Comparison of ENCODE assay signal across 8 mouse cellular contexts in genomic region chr19:24300994-24301767, GRCm38 (mm10). TPM values are rescaled to one million over a fixed set of nuclear protein-coding genes. Genes with fewer than 3 reads are reported as not detected.
A peak's percentile ranks its signal among the peaks of the same experiment; 100 is the strongest.
DNase-seq lines count a peak whose midpoint lies in the region; ATAC-seq and TF ChIP-seq lines count a peak whose summit lies in the region.

No protein-coding gene starts in this region.

- H3K9me3 ChIP-seq in heart, embryonic 14.5 days (ENCODE audit: control insufficient read depth, low read length), result no peaks in the 10 kb centered on the region
- H3K9me3 ChIP-seq in liver, embryonic 15.5 days (replicated peaks), result no peaks in the 10 kb centered on the region
- H3K9me3 ChIP-seq in stomach, embryonic 14.5 days (ENCODE audit: control insufficient read depth, low read depth, low read length), result no peaks in the 10 kb centered on the region

- H3K27me3 ChIP-seq in heart, embryonic 14.5 days (ENCODE audit: control insufficient read depth, insufficient read depth, low read length), result no peaks in the 10 kb centered on the region
- no peaks in the 10 kb centered on the region for H3K27me3 ChIP-seq in liver, embryonic 15.5 days
- H3K27me3 ChIP-seq in stomach, embryonic 14.5 days (ENCODE audit: control insufficient read depth, insufficient read depth, low read length), result no peaks in the 10 kb centered on the region

- H3K27ac ChIP-seq in bone marrow macrophage, adult 2 months (ENCODE audit: insufficient read depth, low read depth, low read length), result no peak overlapping the region
- H3K27ac ChIP-seq in heart, embryonic 14.5 days (replicated peaks in 1 of 2; ENCODE audit: control insufficient read depth in 1 of 2, insufficient read depth in 1 of 2, low read depth in 2 of 2, low read length in 2 of 2), result no peak overlapping the region
- no peak overlapping the region for H3K27ac ChIP-seq in liver, embryonic 15.5 days (replicated peaks)
- no peak overlapping the region for H3K27ac ChIP-seq in stomach, embryonic 14.5 days (ENCODE audit: low read length)

- H3K36me3 ChIP-seq in heart, embryonic 14.5 days (ENCODE audit: control insufficient read depth, insufficient read depth, low read length), result 0 out of 2 replicates have a peak, but pooled peaks cover 10% of the 10 kb centered on the region
- H3K36me3 ChIP-seq in liver, embryonic 15.5 days (replicated peaks), result no peaks in the 10 kb centered on the region
- H3K36me3 ChIP-seq in stomach, embryonic 14.5 days (ENCODE audit: control insufficient read depth, insufficient read depth, low read length), result no peaks in the 10 kb centered on the region

- H3K4me2 ChIP-seq in heart, embryonic 14.5 days (ENCODE audit: low read length), result peak overlapping the region; percentile 60
- H3K4me2 ChIP-seq in liver, embryonic 15.5 days, result peak overlapping the region; percentile 51
- peak overlapping the region; percentile 38 for H3K4me2 ChIP-seq in stomach, embryonic 14.5 days (replicated peaks; ENCODE audit: low read depth, low read length)

- ATAC-seq in erythroblast, adult 5-6 weeks (replicated peaks; ENCODE audit: low FRiP score, poor library complexity, severe bottlenecking), result peak; percentile 80
- ATAC-seq in heart, embryonic 14.5 days (ENCODE audit: insufficient number of reproducible peaks, insufficient read depth, low FRiP score, low read depth), result peak; percentile 63
- peak; percentile 18 for ATAC-seq in liver, embryonic 15.5 days (ENCODE audit: insufficient read depth)
- ATAC-seq in stomach, embryonic 14.5 days (ENCODE audit: insufficient number of reproducible peaks, insufficient read depth, low FRiP score, low read depth), result peak; percentile 84

- WGBS in heart, embryonic 14.5 days, result 4% methylated on average over 9 of the region's 9 CpGs
- 15% methylated on average over 9 of the region's 9 CpGs for WGBS in liver, embryonic 15.5 days (ENCODE audit: insufficient replicate concordance)
- 6% methylated on average over 9 of the region's 9 CpGs for WGBS in stomach, embryonic 14.5 days

- peak; percentile 96 for TF ChIP-seq CTCF in bone marrow macrophage, adult 2 months (IDR thresholded peaks at IDR 0.05; ENCODE audit: low read depth, low read length)

- no peak for TF ChIP-seq POLR2A in bone marrow macrophage, adult 2 months (IDR thresholded peaks at IDR 0.05; ENCODE audit: borderline replicate concordance, low read depth, low read length)

- H3K4me1 ChIP-seq in bone marrow macrophage, adult 2 months (ENCODE audit: control insufficient read depth, insufficient read depth, low read length), result no peaks in the 10 kb centered on the region
- H3K4me1 ChIP-seq in heart, embryonic 14.5 days (ENCODE audit: control insufficient read depth in 2 of 2, insufficient read depth in 2 of 2, low read length in 2 of 2), result peaks cover 3 to 5% of the 10 kb centered on the region in 2 experiments; a peak in 2 of 4 replicates
- no peaks in the 10 kb centered on the region for H3K4me1 ChIP-seq in liver, embryonic 15.5 days (replicated peaks)
- H3K4me1 ChIP-seq in stomach, embryonic 14.5 days (ENCODE audit: control insufficient read depth, insufficient read depth, low read length), result no peaks in the 10 kb centered on the region

- DNase-seq in CD8-positive naive resting alpha-beta T cell, adult 2 months (ENCODE audit: low read depth in 2 of 2, low spot score in 2 of 2), result peak; percentile 54 to 68
- DNase-seq in kidney, postnatal 10 days, result peak; percentile 83
- peak; percentile 84 for DNase-seq in neural tube, embryonic 10.5 days (ENCODE audit: extremely low spot score, low spot score)

- peak overlapping the region; percentile 34 for H3K4me3 ChIP-seq in bone marrow macrophage, adult 2 months (ENCODE audit: insufficient read depth, low read length)
- peak overlapping the region; percentile 32 to 52 for H3K4me3 ChIP-seq in heart, embryonic 14.5 days (ENCODE audit: control insufficient read depth in 1 of 2, insufficient read depth in 1 of 2, low read depth in 1 of 2, low read length in 2 of 2)
- 0 out of 2 replicates have a peak overlapping the region, but pooled peaks have one; percentile 7 for H3K4me3 ChIP-seq in liver, embryonic 15.5 days (replicated peaks)
- peak overlapping the region; percentile 10; the same call in 1 of the 2 replicates for H3K4me3 ChIP-seq in stomach, embryonic 14.5 days (ENCODE audit: low read depth, low read length)

- H3K9ac ChIP-seq in heart, embryonic 14.5 days (ENCODE audit: low read length), result peak overlapping the region; percentile 44; the same call in 1 of the 2 replicates
- no peak overlapping the region for H3K9ac ChIP-seq in liver, embryonic 15.5 days
- no peak overlapping the region for H3K9ac ChIP-seq in stomach, embryonic 14.5 days (replicated peaks; ENCODE audit: low read depth, low read length)

RNA-seq across cellular contexts. Expression of gene Fxn, which starts 20.8 kb away (rescaled TPM):
- polyA plus RNA-seq in bone marrow macrophage, adult 2 months (2012; ENCODE audit: insufficient read depth, insufficient read length, missing spikeins), result 3.1 and 3.6 TPM in 2 replicates
- 10.7 and 19.2 TPM in 2 replicates for total RNA-seq in erythroblast, adult 5-6 weeks (2015; ENCODE audit: low replicate concordance)
- 3.0 and 5.7 TPM in 2 replicates for total RNA-seq in erythroblast, adult 5-6 weeks (2017; ENCODE audit: low replicate concordance)
- polyA plus RNA-seq in heart, embryonic 14.5 days (2014; fragmentation: Nextera tagmentation; extraction: Ambion mirVana), result 60.4 and 64.6 TPM in 2 replicates
- polyA plus RNA-seq in liver, embryonic 15.5 days (2015; fragmentation: Nextera tagmentation; extraction: Ambion mirVana), result 42.6 and 45.9 TPM in 2 replicates
- 44.1 and 49.6 TPM in 2 replicates for polyA plus RNA-seq in stomach, embryonic 14.5 days (2014; fragmentation: Nextera tagmentation; extraction: Ambion mirVana)

Comparison
In these comparisons a context has a peak if more than half of its experiments do, and no peak if none do; other contexts are left out.
1. ATAC-seq: peak in every context shown above with its lines; median percentile 84 in stomach, embryonic 14.5 days; 80 in erythroblast, adult 5-6 weeks; 63 in heart, embryonic 14.5 days; 18 in liver, embryonic 15.5 days.